Mouse (Mus musculus) midbrain, embryonic 14.5 days (tissue): ENCODE measurements around the gene Cmklr1. TPM values are rescaled to one million over a fixed set of nuclear protein-coding genes. Genes with fewer than 3 reads are reported as not detected.

Experiments
- ATAC-seq: fragments of 200-750 bp; cut with Nextera tagmentation; 2 replicates; pipeline ENCODE4 v1.8.0; 2017; ENCODE audit warnings: moderate number of reproducible peaks, moderate library complexity; ENCODE audit not compliant: low FRiP score, low TSS enrichment
- DNase-seq: peaks from one replicate; pipeline ENCODE4 v3.0.0-alpha.2; 2015
- H3K27ac ChIP-seq: fragments of 300-500 bp; sonication (generic); replicated peaks from 2 replicates; pipeline ENCODE4 v1.5.1; 2014; ENCODE audit warnings: mild to moderate bottlenecking, low read depth, low read length, moderate library complexity
- H3K27me3 ChIP-seq: fragments of 300-500 bp; sonication (generic); 2 replicates; pipeline ENCODE4 v1.6.1; 2014; ENCODE audit warnings: low read length, control low read depth, mixed read lengths; ENCODE audit not compliant: control insufficient read depth, insufficient read depth
- H3K36me3 ChIP-seq: fragments of 300-500 bp; sonication (generic); 2 replicates; pipeline ENCODE4 v1.6.1; 2014; ENCODE audit warnings: low read length, control low read depth; ENCODE audit not compliant: control insufficient read depth, insufficient read depth
- H3K4me1 ChIP-seq: fragments of 300-500 bp; sonication (generic); 2 replicates; pipeline ENCODE4 v1.6.1; 2014; ENCODE audit warnings: mild to moderate bottlenecking, antibody characterized with exemption, low read length, control low read depth; ENCODE audit not compliant: control insufficient read depth, insufficient read depth
- H3K4me2 ChIP-seq: fragments of 300-500 bp; sonication (generic); 2 replicates; pipeline ENCODE4 v1.6.1; 2014; ENCODE audit warnings: mild to moderate bottlenecking, low read length, moderate library complexity
- H3K4me3 ChIP-seq: fragments of 300-500 bp; sonication (generic); replicated peaks from 2 replicates; pipeline ENCODE4 v1.5.1; 2014; ENCODE audit warnings: low read depth, low read length
- H3K9ac ChIP-seq: fragments of 300-500 bp; sonication (generic); replicated peaks from 2 replicates; pipeline ENCODE4 v1.6.1; 2014; ENCODE audit warnings: mild to moderate bottlenecking, low read length, moderate library complexity
- H3K9me3 ChIP-seq: fragments of 300-500 bp; sonication (generic); 2 replicates; pipeline ENCODE4 v1.6.1; 2016; ENCODE audit warnings: low read length, control low read depth, mixed read lengths; ENCODE audit not compliant: control insufficient read depth
- WGBS: fragments of 180-500 bp; shearing (Covaris S2); extraction: QIAGEN DNeasy Blood & Tissue Kit; methylation state at CpG from one replicate; pipeline ENCODE4 v1.1.7; 2014; 5-methylcytosine and 5-hydroxymethylcytosine counted together
- polyA plus RNA-seq: library from polyadenylated mRNA; unstranded; fragments of >200 nt; fragmentation: Nextera tagmentation; extraction: Ambion mirVana; gene quantifications from 2 replicates; pipeline ENCODE4 v1.2.1, GENCODE M21; 2014

Cmklr1 gene
- polyA plus RNA-seq, 1 experiment from 2014 or later, result 2.1 TPM

DNA sequence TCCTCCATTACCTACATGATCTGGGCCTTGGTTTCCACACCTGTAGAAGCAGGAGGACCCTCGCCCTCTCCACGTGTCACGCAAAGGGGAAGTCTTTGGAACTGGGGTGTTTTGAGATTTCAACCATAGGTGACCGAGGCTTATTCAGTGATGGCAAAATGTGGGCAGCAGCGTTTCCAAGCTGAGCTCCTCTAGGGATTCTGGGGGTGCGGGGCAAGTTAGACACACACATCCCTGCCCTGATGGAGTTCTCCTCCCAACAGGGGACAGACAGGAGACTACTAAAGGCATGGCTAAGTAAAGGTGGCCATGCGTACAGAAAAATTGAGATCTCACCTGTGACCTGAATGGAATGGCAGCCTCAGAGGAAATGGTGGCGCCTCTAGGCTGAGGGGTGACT, 41.7 kb downstream of the Cmklr1 start:
- Histone ChIP-seq H3K4me3 (no peak overlapping the region), H3K9ac (no peak overlapping the region), H3K36me3 (no peaks in the 10 kb centered on the region), H3K4me1 (0 out of 2 replicates have a peak, but pooled peaks cover 6% of the 10 kb centered on the region), H3K4me2 (no peak overlapping the region), H3K27me3 (no peaks in the 10 kb centered on the region), H3K9me3 (no peaks in the 10 kb centered on the region), H3K27ac (no peak overlapping the region)
- no peak for ATAC-seq
- no peak for DNase-seq
- 82% methylated on average over 8 of the region's 8 CpGs for WGBS

GRCm38 (mm10) chr5:113607941-113608431, 42.2 kb downstream of the Cmklr1 start:
- no peak for DNase-seq
- no peak for ATAC-seq
- Histone ChIP-seq H3K9me3 (no peaks in the 10 kb centered on the region), H3K4me2 (no peak overlapping the region), H3K27me3 (no peaks in the 10 kb centered on the region), H3K9ac (no peak overlapping the region), H3K36me3 (no peaks in the 10 kb centered on the region), H3K4me1 (0 out of 2 replicates have a peak, but pooled peaks cover 6% of the 10 kb centered on the region), H3K4me3 (no peak overlapping the region), H3K27ac (no peak overlapping the region)
- WGBS, result 31% methylated on average over 13 of the region's 13 CpGs

GRCm38 (mm10) chr5:113606961-113607785, 43.1 kb downstream of the Cmklr1 start:
- Histone ChIP-seq H3K27ac (no peak overlapping the region), H3K4me2 (no peak overlapping the region), H3K27me3 (no peaks in the 10 kb centered on the region), H3K4me3 (no peak overlapping the region), H3K36me3 (no peaks in the 10 kb centered on the region), H3K9me3 (no peaks in the 10 kb centered on the region), H3K4me1 (0 out of 2 replicates have a peak, but pooled peaks cover 6% of the 10 kb centered on the region), H3K9ac (no peak overlapping the region)
- no peak for ATAC-seq
- DNase-seq, result no peak
- 81% methylated on average over 8 of the region's 8 CpGs for WGBS

DNA sequence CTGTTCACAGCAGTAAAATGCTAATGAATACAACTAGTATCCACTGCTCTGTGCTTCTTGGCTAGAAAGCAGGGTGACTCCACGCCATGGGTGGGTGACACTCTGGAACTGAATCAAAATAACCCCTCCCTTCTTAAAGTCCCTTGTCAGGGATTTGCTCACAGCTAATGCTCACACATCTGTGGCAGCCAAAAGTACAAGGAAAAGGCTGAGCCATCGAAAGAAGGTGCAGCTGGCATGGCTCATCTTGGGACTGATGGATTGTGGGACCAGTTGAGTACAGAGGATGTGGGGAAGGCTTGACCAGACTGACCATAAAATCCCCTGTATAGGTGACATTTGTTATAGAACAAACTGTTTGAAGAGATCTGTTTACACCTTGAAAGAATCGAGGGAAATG, 44.1 kb downstream of the Cmklr1 start:
- no peak overlapping the region for H3K4me2 ChIP-seq
- no peaks in the 10 kb centered on the region for H3K36me3 ChIP-seq
- 85% methylated on average over 3 of the region's 3 CpGs for WGBS
- DNase-seq, result no peak
- H3K4me3 ChIP-seq, result no peak overlapping the region
- H3K9ac ChIP-seq, result no peak overlapping the region
- no peak for ATAC-seq
- H3K27ac ChIP-seq, result no peak overlapping the region
- H3K9me3 ChIP-seq, result no peaks in the 10 kb centered on the region
- peaks cover 8% of the 10 kb centered on the region; the same call in 1 of the 2 replicates for H3K4me1 ChIP-seq
- no peaks in the 10 kb centered on the region for H3K27me3 ChIP-seq

DNA sequence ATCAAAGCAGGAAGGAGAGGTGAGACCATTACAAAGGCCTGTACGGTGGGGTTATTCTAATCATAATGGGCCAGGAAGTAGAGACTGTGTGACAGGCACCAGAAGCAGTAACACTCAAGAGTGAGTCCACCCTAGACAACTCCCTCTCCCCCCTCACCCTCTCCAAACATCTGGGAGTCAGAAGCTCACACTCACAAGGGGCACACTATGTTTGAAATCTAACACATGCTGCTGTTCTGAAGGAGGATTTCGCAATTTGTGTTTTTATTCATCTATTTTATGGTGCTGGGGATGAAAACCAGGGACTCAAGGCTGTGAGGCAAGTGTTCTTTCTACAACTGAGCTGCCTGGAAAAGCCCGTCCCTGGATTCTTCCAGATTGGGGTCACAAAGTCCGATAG, 45.5 kb downstream of the Cmklr1 start:
- DNase-seq (no peak), ATAC-seq (no peak)
- H3K27me3 ChIP-seq, result no peaks in the 10 kb centered on the region
- no peaks in the 10 kb centered on the region for H3K36me3 ChIP-seq
- no peak overlapping the region for H3K9ac ChIP-seq
- H3K9me3 ChIP-seq, result no peaks in the 10 kb centered on the region
- peaks cover 6% of the 10 kb centered on the region; the same call in 1 of the 2 replicates for H3K4me1 ChIP-seq
- no peak overlapping the region for H3K4me2 ChIP-seq
- no peak overlapping the region for H3K27ac ChIP-seq
- WGBS, result 91% methylated on average over 4 of the region's 4 CpGs
- H3K4me3 ChIP-seq, result no peak overlapping the region

DNA sequence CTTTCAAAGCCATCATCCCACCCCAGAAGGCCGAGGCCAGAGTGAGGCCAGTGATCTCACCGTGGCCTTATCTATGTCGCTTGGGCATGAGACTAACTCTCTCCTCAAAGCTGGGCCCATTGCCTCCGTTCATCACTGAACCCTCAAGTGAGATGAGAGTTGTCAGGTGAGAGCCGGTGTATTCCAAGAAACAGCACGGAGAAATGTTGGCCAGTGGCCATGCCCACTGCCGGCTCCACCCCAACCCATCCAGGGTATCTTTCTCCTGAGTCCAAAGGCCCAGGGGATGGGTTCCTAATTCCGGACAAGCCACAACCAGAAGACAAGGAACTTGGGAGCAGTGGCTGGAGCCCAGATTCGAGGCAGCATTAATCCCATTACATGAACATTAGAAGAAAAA, 46.8 kb downstream of the Cmklr1 start:
- DNase-seq (no peak), ATAC-seq (no peak)
- Histone ChIP-seq H3K36me3 (no peaks in the 10 kb centered on the region), H3K9me3 (no peaks in the 10 kb centered on the region), H3K27me3 (no peaks in the 10 kb centered on the region), H3K4me1 (peaks cover 6% of the 10 kb centered on the region; the same call in 1 of the 2 replicates), H3K4me3 (no peak overlapping the region), H3K4me2 (no peak overlapping the region), H3K9ac (no peak overlapping the region), H3K27ac (no peak overlapping the region)
- WGBS, result 71% methylated on average over 9 of the region's 9 CpGs

GRCm38 (mm10) chr5:113600803-113601202, 49.4 kb downstream of the Cmklr1 start:
- H3K4me3 ChIP-seq, result no peak overlapping the region
- no peak overlapping the region for H3K4me2 ChIP-seq
- H3K4me1 ChIP-seq, result peaks cover 6% of the 10 kb centered on the region; the same call in 1 of the 2 replicates
- H3K36me3 ChIP-seq, result no peaks in the 10 kb centered on the region
- H3K27ac ChIP-seq, result 0 out of 2 replicates have a peak overlapping the region, but pooled peaks have one; percentile 32
- ATAC-seq (no peak), DNase-seq (no peak)
- no peak overlapping the region for H3K9ac ChIP-seq
- no peaks in the 10 kb centered on the region for H3K27me3 ChIP-seq
- WGBS, result 59% methylated on average over 4 of the region's 4 CpGs
- no peaks in the 10 kb centered on the region for H3K9me3 ChIP-seq

GRCm38 (mm10) chr5:113600181-113600580, 50.0 kb downstream of the Cmklr1 start:
- no peak overlapping the region for H3K4me3 ChIP-seq
- H3K9me3 ChIP-seq, result no peaks in the 10 kb centered on the region
- H3K4me1 ChIP-seq, result peaks cover 6% of the 10 kb centered on the region; the same call in 1 of the 2 replicates
- no peaks in the 10 kb centered on the region for H3K36me3 ChIP-seq
- no peak for DNase-seq
- H3K27ac ChIP-seq, result no peak overlapping the region; the same call in 1 of the 2 replicates
- H3K4me2 ChIP-seq, result no peak overlapping the region
- ATAC-seq, result no peak
- no peaks in the 10 kb centered on the region for H3K27me3 ChIP-seq
- 70% methylated on average over 3 of the region's 3 CpGs for WGBS
- no peak overlapping the region for H3K9ac ChIP-seq
